Mouse (Mus musculus) heart, adult 2 months (tissue): ENCODE measurements around the gene Sidt1. TPM values are rescaled to one million over a fixed set of nuclear protein-coding genes. Genes with fewer than 3 reads are reported as not detected.

Experiments
- DNase-seq, 2 experiments: peaks; one replicate each; pipeline ENCODE4 v3.0.0; 2021
- H3K27ac ChIP-seq: fragments of 200-600 bp; 2 replicates; pipeline ENCODE4 v1.8.1; 2022
- H3K27me3 ChIP-seq: fragments of 200-500 bp; 2 replicates; pipeline ENCODE4 v1.6.1; 2012; ENCODE audit warnings: mild to moderate bottlenecking, low read length, inconsistent platforms, mixed read lengths; ENCODE audit not compliant: control insufficient read depth, insufficient read depth
- H3K36me3 ChIP-seq: fragments of 200-500 bp; 2 replicates; pipeline ENCODE4 v1.6.1; 2012; ENCODE audit warnings: low read length, inconsistent platforms; ENCODE audit not compliant: control insufficient read depth, insufficient read depth
- H3K4me1 ChIP-seq: fragments of 200-500 bp; 2 replicates; pipeline ENCODE4 v1.6.1; 2011; ENCODE audit warnings: low read length; ENCODE audit not compliant: control insufficient read depth, insufficient read depth
- H3K4me3 ChIP-seq: fragments of 200-600 bp; 2 replicates; pipeline ENCODE4 v1.8.1; 2022
- H3K79me2 ChIP-seq: fragments of 200-500 bp; replicated peaks from 2 replicates; pipeline ENCODE4 v1.6.1; 2012; ENCODE audit warnings: mild to moderate bottlenecking, inconsistent platforms, low read length, moderate library complexity, mixed read lengths; ENCODE audit not compliant: control insufficient read depth, insufficient read depth
- H3K9ac ChIP-seq: fragments of 200-500 bp; 2 replicates; pipeline ENCODE4 v1.6.1; 2012; ENCODE audit warnings: low read depth, mild to moderate bottlenecking, control low read depth, inconsistent platforms, low read length, mixed read lengths
- CTCF ChIP-seq: fragments of 200-600 bp; IDR thresholded peaks from 2 replicates; pipeline ENCODE4 v1.8.1; 2022; ENCODE audit warnings: antibody characterized with exemption, mild to moderate bottlenecking, moderate library complexity
- EP300 ChIP-seq: fragments of 200-500 bp; IDR thresholded peaks from 2 replicates; pipeline ENCODE4 v1.6.1; 2011; ENCODE audit warnings: low read depth, low read length, control low read depth; ENCODE audit not compliant: insufficient read depth
- POLR2A ChIP-seq: fragments of 200-500 bp; IDR thresholded peaks from 2 replicates; pipeline ENCODE4 v1.6.1; 2011; ENCODE audit warnings: mild to moderate bottlenecking, low read depth, low read length, control low read depth; ENCODE audit not compliant: insufficient read depth
- WGBS: fragments of 180-500 bp; shearing (Covaris S2); methylation state at CpG from one replicate; pipeline ENCODE4 v1.1.7; 2018; 5-methylcytosine and 5-hydroxymethylcytosine counted together
- intact Hi-C: fragments of 180-260 bp; cut with DNase I; formaldehyde crosslinking; loops from one replicate; pipeline ENCODE4 v1.15.1; 2025
- polyA plus RNA-seq: library from polyadenylated mRNA; depleted of rRNA; stranded (reverse); fragments of >200 nt; gene quantifications from 2 replicates; pipeline ENCODE4 v1.2.3, GENCODE M21; 2012
- total RNA-seq, 2 experiments: library from RNA; stranded (reverse); gene quantifications; 2 replicates each; pipeline ENCODE4 v1.2.3; 2021

Sidt1 gene
- total and polyA plus RNA-seq, 3 experiments, result 0.32 to 1.3 (median 0.37) TPM

GRCm38 (mm10) chr16:44249985-44250384 lies 83.0 kb downstream of the Sidt1 start:
- Histone ChIP-seq H3K4me1 (no peaks in the 10 kb centered on the region; the same call in 1 of the 2 replicates), H3K79me2 (no peaks in the 10 kb centered on the region), H3K36me3 (no peaks in the 10 kb centered on the region), H3K27ac (no peak overlapping the region), H3K9ac (no peak overlapping the region), H3K27me3 (no peaks in the 10 kb centered on the region), H3K4me3 (no peak overlapping the region)
- DNase-seq, result no peak
- 75% methylated on average over 10 of the region's 10 CpGs for WGBS
- TF ChIP-seq EP300 (no peak), CTCF (no peak), POLR2A (no peak)
- intact Hi-C loops, result no loop called here

GRCm38 (mm10) chr16:44243323-44243722 lies 89.7 kb downstream of the Sidt1 start:
- intact Hi-C loops, result loop anchor here (5.0 kb wide), 1 partner anchor 71 kb away; the partner anchor contains the start of gene Usf3
- H3K4me1 ChIP-seq, result no peaks in the 10 kb centered on the region
- 35% methylated on average over 7 of the region's 7 CpGs for WGBS
- TF ChIP-seq POLR2A (no peak), EP300 (no peak), CTCF (no peak)
- no peak overlapping the region for H3K4me3 ChIP-seq
- no peak overlapping the region for H3K9ac ChIP-seq
- DNase-seq, result no peak
- no peaks in the 10 kb centered on the region for H3K79me2 ChIP-seq
- H3K36me3 ChIP-seq, result no peaks in the 10 kb centered on the region
- H3K27me3 ChIP-seq, result no peaks in the 10 kb centered on the region
- no peak overlapping the region for H3K27ac ChIP-seq

- Histone ChIP-seq H3K27me3 (no peaks in the 10 kb centered on the region), H3K4me3 (no peak overlapping the region), H3K4me1 (no peaks in the 10 kb centered on the region), H3K36me3 (no peaks in the 10 kb centered on the region), H3K79me2 (no peaks in the 10 kb centered on the region), H3K27ac (no peak overlapping the region), H3K9ac (no peak overlapping the region)
- 3% methylated on average over 1 of the region's 1 CpGs for WGBS
- peak; percentile 65 to 78 for DNase-seq
- intact Hi-C loops, result loop anchor here (1.0 to 5.0 kb wide), 2 partner anchors 70 to 120 kb away; partner anchors contain the start of gene Usf3
- TF ChIP-seq CTCF (peak; percentile 82), EP300 (peak; percentile 87), POLR2A (no peak)
These were observed 90.4 kb downstream of the Sidt1 start for GRCm38 (mm10) chr16:44242633-44243032.

GRCm38 (mm10) chr16:44240406-44240805 lies 92.6 kb downstream of the Sidt1 start:
- intact Hi-C loops, result loop anchor here (5.0 kb wide), 1 partner anchor 68 kb away; the partner anchor contains the start of gene Usf3
- no peaks in the 10 kb centered on the region for H3K27me3 ChIP-seq
- H3K9ac ChIP-seq, result no peak overlapping the region
- H3K4me3 ChIP-seq, result no peak overlapping the region
- 49% methylated on average over 8 of the region's 8 CpGs for WGBS
- H3K79me2 ChIP-seq, result no peaks in the 10 kb centered on the region
- no peak overlapping the region for H3K27ac ChIP-seq
- no peaks in the 10 kb centered on the region for H3K36me3 ChIP-seq
- no peak for DNase-seq
- H3K4me1 ChIP-seq, result no peaks in the 10 kb centered on the region
- TF ChIP-seq CTCF, result no peak
- TF ChIP-seq POLR2A, result no peak
- no peak for TF ChIP-seq EP300

- H3K27me3 ChIP-seq, result no peaks in the 10 kb centered on the region
- TF ChIP-seq EP300 (no peak), CTCF (no peak), POLR2A (no peak)
- no peaks in the 10 kb centered on the region for H3K4me1 ChIP-seq
- H3K4me3 ChIP-seq, result no peak overlapping the region
- no peaks in the 10 kb centered on the region for H3K79me2 ChIP-seq
- no peak overlapping the region for H3K9ac ChIP-seq
- intact Hi-C loops, result no loop called here
- H3K27ac ChIP-seq, result no peak overlapping the region
- no peaks in the 10 kb centered on the region for H3K36me3 ChIP-seq
- WGBS, result 32% methylated on average over 10 of the region's 10 CpGs
- no peak for DNase-seq
These were observed 94.1 kb downstream of the Sidt1 start for GRCm38 (mm10) chr16:44238835-44239263.

GRCm38 (mm10) chr16:44237836-44238235 lies 95.2 kb downstream of the Sidt1 start:
- DNase-seq, result no peak
- no peaks in the 10 kb centered on the region for H3K27me3 ChIP-seq
- H3K27ac ChIP-seq, result no peak overlapping the region
- H3K9ac ChIP-seq, result no peak overlapping the region
- no peaks in the 10 kb centered on the region for H3K36me3 ChIP-seq
- intact Hi-C loops, result no loop called here
- no peaks in the 10 kb centered on the region for H3K4me1 ChIP-seq
- no peaks in the 10 kb centered on the region for H3K79me2 ChIP-seq
- H3K4me3 ChIP-seq, result no peak overlapping the region
- TF ChIP-seq POLR2A (no peak), EP300 (no peak), CTCF (no peak)
- 72% methylated on average over 3 of the region's 3 CpGs for WGBS
